Mouse (Mus musculus) testis, adult 2 months (tissue): ENCODE measurements around the gene Cldn22.

Experiments
- CTCF ChIP-seq: fragments of 200-500 bp; IDR thresholded peaks from 2 replicates; pipeline ENCODE4 v1.5.1; 2012; ENCODE audit warnings: low read depth, mild to moderate bottlenecking, inconsistent platforms, low read length, moderate library complexity; ENCODE audit not compliant: control insufficient read depth, insufficient read depth, insufficient replicate concordance
- POLR2A ChIP-seq: fragments of 200-500 bp; IDR thresholded peaks from 2 replicates; pipeline ENCODE4 v1.6.1; 2012; ENCODE audit warnings: low read depth, mild to moderate bottlenecking, inconsistent platforms, low read length, moderate library complexity; ENCODE audit not compliant: control insufficient read depth

DNA sequence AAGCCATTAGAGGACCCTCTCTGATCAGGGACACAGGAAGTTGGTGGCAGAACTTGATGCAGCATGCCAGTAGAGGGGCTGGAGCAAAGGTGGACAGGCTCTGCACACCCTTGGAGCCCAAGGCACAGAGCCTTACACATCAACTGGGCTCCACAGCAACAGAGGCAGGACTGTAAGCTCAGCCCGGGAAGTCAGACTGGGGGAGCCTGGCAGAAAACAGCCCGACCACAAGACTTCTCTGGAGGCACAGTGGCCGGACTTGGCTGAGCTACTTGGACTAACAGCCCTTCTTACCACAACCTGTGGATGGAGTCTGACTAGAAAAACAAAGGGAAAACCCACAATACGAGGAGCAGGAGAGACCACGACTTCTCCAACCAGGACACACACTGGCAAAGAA lies 29.1 kb downstream of the Cldn22 start:
- TF ChIP-seq CTCF: no peak
- no peak for TF ChIP-seq POLR2A
